Mouse (Mus musculus): ENCODE measurements around the gene Lingo1. TPM values are rescaled to one million over a fixed set of nuclear protein-coding genes. Genes with fewer than 3 reads are reported as not detected.

Gene Lingo1
- polyA plus RNA-seq, 1 experiment from 2014 or later = 47.8 TPM

DNA sequence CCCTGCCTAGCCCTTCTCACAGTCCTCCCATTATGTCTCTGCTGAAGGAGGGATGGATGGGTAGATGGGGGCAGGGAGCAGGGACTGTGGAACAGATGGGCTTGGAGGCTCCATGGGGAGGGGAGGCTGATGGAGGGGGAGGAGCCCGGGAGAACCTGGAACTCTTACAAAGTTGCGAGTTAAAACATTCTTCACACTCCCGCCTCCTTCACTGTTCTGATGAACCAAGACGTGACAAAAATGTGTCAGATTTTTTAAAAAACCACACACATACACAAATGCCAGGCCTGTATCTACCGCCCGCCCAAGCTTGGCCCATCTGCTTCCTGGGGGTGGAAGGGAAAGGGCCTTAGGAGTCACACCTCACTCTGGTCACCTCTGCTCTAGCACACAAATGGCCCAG lies 138.3 kb downstream of the Lingo1 start:
- no peak for ATAC-seq (ENCODE audit: low FRiP score, low read depth)
- no peaks in the 10 kb centered on the region for H3K9me3 ChIP-seq
- H3K27me3 ChIP-seq (replicated peaks) = 0 out of 2 replicates have a peak, but pooled peaks cover 4% of the 10 kb centered on the region
- no peak overlapping the region for H3K4me2 ChIP-seq (replicated peaks)
- 80% methylated on average over 6 of the region's 6 CpGs for WGBS
- no peaks in the 10 kb centered on the region for H3K36me3 ChIP-seq
- H3K4me1 ChIP-seq = peaks cover 30% of the 10 kb centered on the region
- H3K9ac ChIP-seq = no peak overlapping the region
- no peak overlapping the region for H3K27ac ChIP-seq
- H3K4me3 ChIP-seq = no peak overlapping the region

DNA sequence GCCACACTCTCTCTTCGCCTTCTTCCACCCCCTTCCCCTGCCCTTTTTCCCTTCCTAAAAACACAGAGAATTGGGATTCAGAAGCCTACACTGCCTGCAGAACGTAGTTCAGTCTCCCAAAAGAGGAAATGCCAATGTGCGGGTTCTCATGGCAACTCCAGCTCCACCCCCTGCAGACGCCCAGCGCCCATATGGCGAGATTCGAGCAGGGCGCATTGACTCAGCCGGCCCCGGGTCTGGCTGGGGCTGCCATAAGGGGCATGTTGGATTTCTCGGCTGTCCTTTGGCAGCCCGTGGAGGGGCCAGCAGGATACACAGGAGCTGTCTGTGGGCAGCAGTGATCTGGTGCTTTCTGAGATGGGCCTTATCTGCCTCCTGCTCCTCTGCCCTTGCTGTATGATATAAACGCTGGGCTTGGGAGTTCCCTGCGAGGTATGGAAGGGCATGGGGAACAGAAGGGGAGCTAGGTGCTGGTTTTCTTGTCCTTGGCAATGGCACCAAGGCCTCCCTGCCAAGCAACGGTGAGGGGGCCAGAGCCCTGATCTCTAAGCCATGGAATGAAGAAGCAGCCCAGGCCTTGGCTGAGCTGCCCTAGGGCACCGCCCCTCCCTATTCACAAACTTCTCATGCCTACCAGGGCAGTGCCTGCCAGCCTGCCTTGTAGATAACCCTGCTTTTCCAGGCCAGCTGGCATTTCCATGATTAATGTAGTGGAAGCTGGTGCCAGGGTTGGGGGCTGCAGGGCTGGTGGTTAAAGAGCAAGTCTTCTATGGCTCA lies 139.3 kb downstream of the Lingo1 start:
- H3K9me3 ChIP-seq = no peaks in the 10 kb centered on the region
- no peak overlapping the region; the same call in 1 of the 2 replicates for H3K4me2 ChIP-seq (replicated peaks)
- no peak overlapping the region for H3K9ac ChIP-seq
- H3K27ac ChIP-seq = no peak overlapping the region
- H3K4me1 ChIP-seq = peaks cover 29% of the 10 kb centered on the region
- H3K4me3 ChIP-seq = no peak overlapping the region
- WGBS = 50% methylated on average over 16 of the region's 16 CpGs
- H3K36me3 ChIP-seq = no peaks in the 10 kb centered on the region
- H3K27me3 ChIP-seq (replicated peaks) = 0 out of 2 replicates have a peak, but pooled peaks cover 4% of the 10 kb centered on the region
- ATAC-seq (ENCODE audit: low FRiP score, low read depth) = no peak

DNA sequence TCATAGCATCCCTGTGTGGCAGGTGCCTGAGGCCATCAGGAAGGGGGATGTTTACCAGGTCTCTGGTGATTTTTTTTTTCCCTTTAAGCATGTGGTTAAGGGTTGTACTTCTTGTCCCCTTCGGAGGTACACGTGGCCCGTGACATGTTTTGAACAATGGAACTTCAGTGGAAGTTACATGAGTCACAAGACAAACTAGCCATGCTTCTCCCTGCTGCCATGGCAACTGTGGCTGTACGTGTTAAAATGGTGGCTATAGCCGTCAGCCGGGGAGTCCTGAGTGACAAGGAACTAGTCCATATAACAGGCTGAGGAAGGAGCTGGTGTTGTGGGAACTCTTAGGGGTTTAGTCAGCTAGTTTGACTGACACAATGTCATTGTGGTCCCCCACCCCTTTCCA lies 141.1 kb downstream of the Lingo1 start:
- no peak overlapping the region for H3K27ac ChIP-seq
- no peak for ATAC-seq (ENCODE audit: low FRiP score, low read depth)
- H3K9ac ChIP-seq = no peak overlapping the region
- no peaks in the 10 kb centered on the region for H3K9me3 ChIP-seq
- peaks cover 25% of the 10 kb centered on the region for H3K4me1 ChIP-seq
- no peaks in the 10 kb centered on the region; the same call in 1 of the 2 replicates for H3K27me3 ChIP-seq (replicated peaks)
- no peaks in the 10 kb centered on the region for H3K36me3 ChIP-seq
- no peak overlapping the region for H3K4me2 ChIP-seq (replicated peaks)
- no peak overlapping the region for H3K4me3 ChIP-seq
- 36% methylated on average over 6 of the region's 6 CpGs for WGBS

DNA sequence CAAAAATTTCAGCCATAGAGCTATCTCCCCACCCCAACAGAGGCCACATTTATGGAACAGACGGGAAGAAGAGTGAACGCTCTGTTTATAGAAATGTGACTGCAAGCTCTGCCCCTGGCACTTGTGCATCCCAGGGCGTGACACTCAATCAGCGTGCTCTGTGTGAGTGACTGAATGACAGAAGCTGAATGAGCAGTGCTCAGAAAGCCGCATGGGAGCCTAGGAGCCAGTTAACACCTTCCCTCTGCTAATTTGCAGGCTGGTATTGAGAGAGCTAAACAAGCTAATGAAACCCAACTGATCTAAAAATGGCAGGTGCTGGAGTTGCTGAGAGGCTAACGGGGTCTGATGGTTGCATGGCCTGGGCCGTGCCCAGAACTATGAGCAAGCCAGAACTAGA lies 143.7 kb downstream of the Lingo1 start:
- no peak overlapping the region for H3K27ac ChIP-seq
- no peak for ATAC-seq (ENCODE audit: low FRiP score, low read depth)
- no peaks in the 10 kb centered on the region for H3K9me3 ChIP-seq
- H3K9ac ChIP-seq = no peak overlapping the region
- no peak overlapping the region for H3K4me2 ChIP-seq (replicated peaks)
- H3K4me1 ChIP-seq = peaks cover 25% of the 10 kb centered on the region
- H3K27me3 ChIP-seq (replicated peaks) = no peaks in the 10 kb centered on the region; the same call in 1 of the 2 replicates
- WGBS = 76% methylated on average over 7 of the region's 7 CpGs
- no peaks in the 10 kb centered on the region for H3K36me3 ChIP-seq
- no peak overlapping the region for H3K4me3 ChIP-seq

DNA sequence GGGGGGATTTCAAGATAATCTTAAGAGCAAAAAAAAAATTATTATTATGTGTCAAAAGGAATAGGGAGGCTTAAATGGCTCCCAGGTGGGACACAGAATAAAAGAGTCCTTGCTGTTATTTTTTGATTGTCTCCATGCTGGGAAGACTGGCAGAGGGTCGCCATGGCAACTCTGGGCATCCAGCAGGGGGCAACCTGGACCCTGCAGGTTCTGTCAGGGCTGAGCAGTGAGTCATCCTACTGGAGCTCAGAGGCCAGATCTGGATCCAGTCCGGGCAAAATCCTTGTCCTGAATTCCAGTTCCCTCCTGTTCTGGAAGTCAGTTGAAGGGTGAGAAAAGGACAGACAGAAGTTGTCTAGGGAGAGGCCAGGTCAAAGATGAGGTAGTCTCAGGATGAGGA lies 144.7 kb downstream of the Lingo1 start:
- no peaks in the 10 kb centered on the region for H3K36me3 ChIP-seq
- no peak for ATAC-seq (ENCODE audit: low FRiP score, low read depth)
- no peaks in the 10 kb centered on the region; the same call in 1 of the 2 replicates for H3K27me3 ChIP-seq (replicated peaks)
- no peak overlapping the region for H3K27ac ChIP-seq
- H3K9me3 ChIP-seq = no peaks in the 10 kb centered on the region
- no peak overlapping the region for H3K4me2 ChIP-seq (replicated peaks)
- WGBS = 46% methylated on average over 2 of the region's 2 CpGs
- H3K4me3 ChIP-seq = no peak overlapping the region
- no peak overlapping the region for H3K9ac ChIP-seq
- H3K4me1 ChIP-seq = peaks cover 16% of the 10 kb centered on the region; the same call in 1 of the 2 replicates

DNA sequence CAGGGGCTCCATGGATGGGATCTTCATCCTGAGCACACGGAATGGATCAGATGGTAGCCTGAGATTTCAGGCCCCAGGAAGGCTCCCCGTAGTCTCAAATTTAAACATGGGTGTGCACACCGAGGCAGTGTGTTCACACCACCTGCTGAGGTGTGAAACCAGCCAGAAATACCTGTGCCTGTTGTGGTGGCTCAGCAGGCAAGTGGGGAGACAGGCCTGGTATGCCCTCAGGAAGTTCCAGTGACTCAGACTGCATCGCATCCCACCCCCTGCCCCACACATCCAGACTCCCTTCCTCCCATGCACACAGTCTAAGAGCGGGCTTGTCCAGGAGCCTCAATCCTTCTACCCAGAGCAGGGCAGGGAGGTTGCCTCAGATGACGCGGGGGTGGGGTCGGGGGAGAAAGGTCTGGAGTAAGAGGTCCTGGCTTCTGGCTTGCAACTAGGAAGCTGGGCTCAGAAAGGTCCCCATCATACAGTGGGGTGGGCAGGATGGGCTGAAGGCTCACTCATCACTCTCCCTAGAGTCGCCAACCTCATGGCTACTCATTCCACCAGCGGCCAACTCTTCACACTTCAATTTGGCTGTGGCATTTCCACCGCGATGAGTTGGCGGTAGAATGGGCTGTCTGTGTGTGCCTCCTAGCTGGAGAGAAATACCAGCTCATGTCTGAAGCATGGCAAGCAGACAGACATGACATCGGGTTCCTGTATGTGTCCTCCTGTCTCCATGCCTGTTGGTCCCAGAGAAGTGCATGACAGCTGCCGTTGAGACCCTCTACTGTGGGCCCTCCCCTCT lies 149.8 kb downstream of the Lingo1 start:
- H3K9ac ChIP-seq = no peak overlapping the region
- no peaks in the 10 kb centered on the region for H3K9me3 ChIP-seq
- no peak overlapping the region for H3K27ac ChIP-seq
- 90% methylated on average over 15 of the region's 15 CpGs for WGBS
- no peak overlapping the region for H3K4me2 ChIP-seq (replicated peaks)
- peaks cover 25% of the 10 kb centered on the region for H3K4me1 ChIP-seq
- no peaks in the 10 kb centered on the region for H3K36me3 ChIP-seq
- H3K27me3 ChIP-seq (replicated peaks) = no peaks in the 10 kb centered on the region
- no peak overlapping the region for H3K4me3 ChIP-seq
- ATAC-seq (ENCODE audit: low FRiP score, low read depth) = no peak

DNA sequence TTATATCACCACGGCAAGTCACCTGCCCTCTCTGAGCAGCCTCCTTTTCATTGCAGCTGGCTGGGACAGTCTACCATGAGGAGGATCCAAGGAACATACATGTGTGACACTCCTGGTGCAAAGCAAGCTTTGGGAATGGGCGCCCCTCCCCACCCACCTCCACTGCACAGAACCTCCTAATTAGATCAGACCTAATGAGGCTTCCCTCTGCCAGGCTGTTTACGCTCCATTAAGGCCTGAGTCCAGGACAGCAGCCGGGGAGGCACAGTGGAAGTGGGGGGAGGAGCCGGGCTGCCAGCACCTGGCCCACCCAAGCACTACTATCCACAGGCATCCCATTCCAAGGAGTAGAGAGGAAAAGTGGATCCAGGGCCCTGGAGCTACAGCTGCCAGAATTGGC lies 152.8 kb downstream of the Lingo1 start:
- peaks cover 29% of the 10 kb centered on the region for H3K4me1 ChIP-seq
- ATAC-seq (ENCODE audit: low FRiP score, low read depth) = peak; percentile 68
- H3K9me3 ChIP-seq = no peaks in the 10 kb centered on the region
- H3K27me3 ChIP-seq (replicated peaks) = peaks cover 3% of the 10 kb centered on the region; the same call in 1 of the 2 replicates
- 33% methylated on average over 5 of the region's 5 CpGs for WGBS
- H3K4me3 ChIP-seq = no peak overlapping the region
- H3K36me3 ChIP-seq = no peaks in the 10 kb centered on the region
- H3K9ac ChIP-seq = no peak overlapping the region
- H3K4me2 ChIP-seq (replicated peaks) = no peak overlapping the region
- no peak overlapping the region for H3K27ac ChIP-seq

DNA sequence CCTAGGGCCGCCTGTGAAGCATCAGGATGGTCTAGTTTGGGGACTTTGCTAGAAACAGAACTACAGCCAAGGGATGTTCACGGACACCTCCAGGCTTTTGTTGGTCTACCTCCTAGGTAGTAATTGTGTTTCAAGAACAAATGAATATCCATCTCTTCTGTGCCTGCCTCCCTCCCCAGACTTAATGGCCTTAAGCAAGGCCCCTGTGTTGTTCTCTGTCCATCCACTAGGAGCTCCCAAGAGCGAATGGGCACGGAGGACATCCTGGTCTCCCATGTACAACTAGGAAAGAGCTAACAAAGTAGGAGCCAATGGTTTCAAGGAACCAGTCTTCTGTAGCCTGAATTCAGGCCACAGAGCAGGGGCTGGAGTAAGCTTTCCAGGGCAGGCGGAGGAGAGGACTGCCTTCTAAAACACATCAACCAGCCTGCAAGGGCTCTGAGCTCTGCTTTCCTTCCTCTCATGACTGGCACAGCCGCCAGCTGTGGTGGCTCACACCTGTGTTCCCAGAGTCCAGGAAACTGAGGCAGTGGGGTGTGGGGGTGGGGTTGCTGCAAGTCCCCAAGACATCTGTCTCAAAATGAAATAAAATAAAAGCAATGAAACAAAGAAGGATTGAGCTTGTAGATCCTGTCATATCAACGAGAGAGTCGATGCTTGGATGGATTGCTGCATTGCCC lies 157.9 kb downstream of the Lingo1 start:
- Histone ChIP-seq H3K27ac (no peak overlapping the region), H3K4me3 (no peak overlapping the region)
- 61% methylated on average over 8 of the region's 8 CpGs for WGBS

DNA sequence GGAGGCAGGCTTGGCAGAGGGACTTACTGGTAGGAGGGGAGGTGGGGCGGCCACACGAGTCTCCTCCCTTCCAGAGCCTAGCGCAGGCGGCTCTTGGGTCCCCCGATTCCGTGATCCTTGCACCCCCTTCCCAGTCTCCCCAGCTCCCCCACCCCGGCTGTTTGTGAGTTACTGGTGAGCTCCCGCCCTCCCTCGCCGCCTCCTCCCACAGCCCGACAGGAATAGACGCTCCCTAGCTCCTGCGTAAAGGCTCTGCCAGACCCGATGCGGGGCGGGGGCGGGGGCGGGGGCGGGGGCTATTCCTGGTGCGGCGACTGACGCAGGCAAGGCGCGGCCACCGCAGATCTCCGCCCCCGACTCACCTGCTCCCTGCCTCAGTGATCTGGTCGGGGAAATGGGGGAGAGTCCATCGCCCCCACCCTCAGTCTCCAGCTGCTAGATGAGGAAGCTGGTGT lies 158.8 kb downstream of the Lingo1 start:
- H3K9me3 ChIP-seq = no peaks in the 10 kb centered on the region
- no peak overlapping the region for H3K9ac ChIP-seq
- 2% methylated on average over 29 of the region's 29 CpGs for WGBS
- H3K4me2 ChIP-seq (replicated peaks) = peak overlapping the region; percentile 39
- H3K27me3 ChIP-seq (replicated peaks) = peaks cover 36% of the 10 kb centered on the region
- H3K36me3 ChIP-seq = no peaks in the 10 kb centered on the region
- no peak overlapping the region for H3K4me3 ChIP-seq
- no peak for ATAC-seq (ENCODE audit: low FRiP score, low read depth)
- no peak overlapping the region for H3K27ac ChIP-seq
- peaks cover 28% of the 10 kb centered on the region for H3K4me1 ChIP-seq

More for the DNA sequence above, 157.9 kb downstream of the Lingo1 start:
- ATAC-seq (ENCODE audit: low FRiP score, low read depth) = no peak
- H3K4me1 ChIP-seq = peaks cover 38% of the 10 kb centered on the region
- H3K36me3 ChIP-seq = no peaks in the 10 kb centered on the region
- no peak overlapping the region for H3K9ac ChIP-seq
- no peak overlapping the region; the same call in 1 of the 2 replicates for H3K4me2 ChIP-seq (replicated peaks)
- no peaks in the 10 kb centered on the region for H3K9me3 ChIP-seq
- H3K27me3 ChIP-seq (replicated peaks) = peaks cover 36% of the 10 kb centered on the region

DNA sequence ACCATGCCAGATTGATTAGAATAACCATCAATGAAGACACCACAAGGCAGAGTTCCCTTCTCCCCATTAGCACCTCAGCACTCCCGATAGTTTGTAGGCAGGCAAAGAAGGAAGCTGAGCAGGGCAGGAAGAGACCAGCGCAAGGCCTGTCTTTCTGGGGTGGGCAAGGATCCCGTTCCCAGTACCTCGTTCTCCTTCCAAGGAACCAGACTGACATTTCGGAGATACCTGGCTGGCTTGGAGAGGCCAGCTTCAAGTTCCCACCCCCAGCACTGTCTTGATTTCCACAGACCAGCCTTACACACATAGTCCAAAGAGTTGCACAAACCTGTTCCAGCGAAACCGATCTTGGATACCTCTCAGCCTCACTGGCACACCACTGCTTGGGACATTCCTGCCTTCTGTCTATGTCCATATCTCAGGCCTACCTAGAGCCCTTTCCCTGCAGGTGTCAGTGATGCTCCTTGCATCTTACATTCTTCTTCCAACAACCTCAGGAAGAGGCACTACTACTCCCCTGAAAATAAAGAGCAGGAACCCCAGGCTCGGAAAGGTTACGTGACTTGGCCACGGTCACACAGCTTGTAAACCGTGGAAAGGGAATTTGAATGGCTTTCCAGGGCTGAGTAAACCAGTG lies 159.4 kb downstream of the Lingo1 start:
- Histone ChIP-seq H3K4me1 (peaks cover 26% of the 10 kb centered on the region), H3K4me3 (no peak overlapping the region), H3K36me3 (no peaks in the 10 kb centered on the region), H3K9ac (no peak overlapping the region), H3K27me3 (replicated peaks) (peaks cover 36% of the 10 kb centered on the region), H3K9me3 (no peaks in the 10 kb centered on the region), H3K4me2 (replicated peaks) (peak overlapping the region; percentile 39; the same call in 1 of the 2 replicates), H3K27ac (no peak overlapping the region)
- no peak for ATAC-seq (ENCODE audit: low FRiP score, low read depth)
- WGBS = 46% methylated on average over 11 of the region's 11 CpGs

DNA sequence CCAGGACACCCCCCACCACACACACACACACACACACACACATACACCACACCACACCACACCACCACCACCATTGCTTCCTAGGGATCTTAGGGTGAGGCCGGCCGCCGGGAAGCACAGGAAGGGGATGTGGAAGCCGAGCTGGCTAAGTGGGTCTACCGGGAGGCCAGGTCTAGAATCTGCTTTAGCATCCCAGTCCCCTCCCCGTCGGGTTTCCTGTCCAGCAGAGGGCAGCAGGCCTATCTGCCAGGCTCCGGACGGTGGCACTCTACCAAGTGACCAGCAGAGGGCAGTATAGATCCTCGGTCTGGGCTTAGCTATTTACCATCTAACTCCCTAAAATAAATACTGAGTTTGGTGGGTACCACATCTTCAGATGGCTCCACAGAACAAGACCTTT lies 160.1 kb downstream of the Lingo1 start:
- H3K4me1 ChIP-seq = peaks cover 26% of the 10 kb centered on the region
- peaks cover 36% of the 10 kb centered on the region for H3K27me3 ChIP-seq (replicated peaks)
- H3K27ac ChIP-seq = no peak overlapping the region
- peak overlapping the region; percentile 91 for H3K9ac ChIP-seq
- no peaks in the 10 kb centered on the region for H3K9me3 ChIP-seq
- peak; percentile 67 for ATAC-seq (ENCODE audit: low FRiP score, low read depth)
- peak overlapping the region; percentile 95 for H3K4me2 ChIP-seq (replicated peaks)
- peak overlapping the region; percentile 77 for H3K4me3 ChIP-seq
- 0% methylated on average over 10 of the region's 10 CpGs for WGBS
- no peaks in the 10 kb centered on the region for H3K36me3 ChIP-seq
